Comparison of ENCODE assay signal across 15 mouse cellular contexts in genomic region chr7:92624488-92624887, GRCm38 (mm10). TPM values are rescaled to one million over a fixed set of nuclear protein-coding genes. Genes with fewer than 3 reads are reported as not detected.
DNase-seq lines count a peak whose midpoint lies in the region; ATAC-seq and TF ChIP-seq lines count a peak whose summit lies in the region.
"Had no signal": no experiment of that assay in that cellular context is flagged by ENCODE, and none has a peak within 500 bp of the region (broad histone marks: within the 10 kb centered on the region; RNA-seq: fewer than 3 reads in every experiment).

No protein-coding gene starts in this region.

- peak; percentile 54 for TF ChIP-seq CTCF in lung, postnatal 0 days (IDR thresholded peaks at IDR 0.05)

- TF ChIP-seq EP300 in lung, postnatal 0 days (IDR thresholded peaks at IDR 0.05) = no peak

- 50% methylated on average over 2 of the region's 2 CpGs for WGBS in embryonic facial prominence, embryonic 11.5 days
- WGBS in embryonic facial prominence, embryonic 10.5 days = 63% methylated on average over 2 of the region's 2 CpGs
- WGBS in lung, postnatal 0 days = 28% methylated on average over 2 of the region's 2 CpGs

- no peaks in the 10 kb centered on the region for H3K27me3 ChIP-seq in embryonic facial prominence, embryonic 11.5 days (ENCODE audit: control insufficient read depth, insufficient read depth, low read length)
- H3K27me3 ChIP-seq in embryonic facial prominence, embryonic 10.5 days (replicated peaks; ENCODE audit: low read depth, poor library complexity, severe bottlenecking) = no peaks in the 10 kb centered on the region
- H3K27me3 ChIP-seq in lung, postnatal 0 days (replicated peaks; ENCODE audit: insufficient read depth, low read length) = no peaks in the 10 kb centered on the region
- H3K27me3 ChIP-seq: liver, embryonic 13.5 days; neural tube, embryonic 12.5 days had no signal

- H3K9me3 ChIP-seq in embryonic facial prominence, embryonic 11.5 days (replicated peaks; ENCODE audit: control insufficient read depth, low read length) = no peaks in the 10 kb centered on the region
- no peaks in the 10 kb centered on the region for H3K9me3 ChIP-seq in embryonic facial prominence, embryonic 10.5 days
- no peaks in the 10 kb centered on the region for H3K9me3 ChIP-seq in lung, postnatal 0 days (ENCODE audit: low read length)
- H3K9me3 ChIP-seq: liver, embryonic 13.5 days; neural tube, embryonic 12.5 days had no signal

- H3K36me3 ChIP-seq in embryonic facial prominence, embryonic 11.5 days (replicated peaks; ENCODE audit: control insufficient read depth, insufficient read depth, low read depth, low read length) = no peaks in the 10 kb centered on the region
- no peaks in the 10 kb centered on the region for H3K36me3 ChIP-seq in embryonic facial prominence, embryonic 10.5 days (replicated peaks)
- no peaks in the 10 kb centered on the region for H3K36me3 ChIP-seq in lung, postnatal 0 days (ENCODE audit: insufficient read depth, low read length)
- H3K36me3 ChIP-seq: liver, embryonic 13.5 days; neural tube, embryonic 12.5 days had no signal

- H3K4me1 ChIP-seq in embryonic facial prominence, embryonic 11.5 days (ENCODE audit: control insufficient read depth, insufficient read depth, low read length) = no peaks in the 10 kb centered on the region
- no peaks in the 10 kb centered on the region for H3K4me1 ChIP-seq in embryonic facial prominence, embryonic 10.5 days
- no peaks in the 10 kb centered on the region for H3K4me1 ChIP-seq in lung, postnatal 0 days (ENCODE audit: insufficient read depth, low read depth, low read length)
- H3K4me1 ChIP-seq: liver, embryonic 13.5 days; neural tube, embryonic 12.5 days had no signal

- no peak for ATAC-seq in embryonic facial prominence, embryonic 11.5 days (replicated peaks; ENCODE audit: insufficient number of reproducible peaks, low FRiP score, low TSS enrichment, low read depth)
- no peak for ATAC-seq in lung, postnatal 0 days

- H3K9ac ChIP-seq in embryonic facial prominence, embryonic 11.5 days (replicated peaks; ENCODE audit: low read length) = no peak overlapping the region
- H3K9ac ChIP-seq in lung, postnatal 0 days (replicated peaks; ENCODE audit: low read depth) = no peak overlapping the region
- H3K9ac ChIP-seq: hindbrain, embryonic 14.5 days; liver, embryonic 13.5 days; neural tube, embryonic 12.5 days had no signal

- no peak overlapping the region for H3K4me3 ChIP-seq in embryonic facial prominence, embryonic 11.5 days (ENCODE audit: low read depth, low read length)
- no peak overlapping the region for H3K4me3 ChIP-seq in embryonic facial prominence, embryonic 10.5 days
- H3K4me3 ChIP-seq in lung, postnatal 0 days (ENCODE audit: low read depth, low read length) = no peak overlapping the region
- H3K4me3 ChIP-seq: liver, embryonic 13.5 days; neural tube, embryonic 12.5 days had no signal

- H3K27ac ChIP-seq in embryonic facial prominence, embryonic 11.5 days (replicated peaks; ENCODE audit: low read depth, low read length) = no peak overlapping the region
- H3K27ac ChIP-seq in embryonic facial prominence, embryonic 10.5 days (replicated peaks) = no peak overlapping the region
- no peak overlapping the region for H3K27ac ChIP-seq in lung, postnatal 0 days (ENCODE audit: low read length)
- H3K27ac ChIP-seq: hindbrain, embryonic 14.5 days; liver, embryonic 13.5 days; neural tube, embryonic 12.5 days had no signal

- H3K4me2 ChIP-seq in embryonic facial prominence, embryonic 11.5 days (ENCODE audit: low read depth, low read length) = no peak overlapping the region
- H3K4me2 ChIP-seq in lung, postnatal 0 days (replicated peaks; ENCODE audit: low read depth, low read length) = no peak overlapping the region
- H3K4me2 ChIP-seq: heart, embryonic 11.5 days; hindbrain, embryonic 14.5 days; liver, embryonic 13.5 days; neural tube, embryonic 12.5 days had no signal

- DNase-seq in embryonic facial prominence, embryonic 11.5 days (ENCODE audit: low spot score) = peak; percentile 22
- DNase-seq in embryonic facial prominence, embryonic 10.5 days (ENCODE audit: low spot score) = no peak
- no peak for DNase-seq in lung, postnatal 0 days (ENCODE audit: low spot score)
- DNase-seq in lung, postnatal 14 days = no peak
- peak; percentile 11 for DNase-seq in T-cell, adult 2 months (ENCODE audit: low spot score)
- DNase-seq in retina, postnatal 1 day = peak; percentile 23
- no peak for DNase-seq in neural tube, embryonic 10.5 days (ENCODE audit: extremely low spot score, low spot score)
- no peak for DNase-seq in yolk sac, embryonic 10.5 days (ENCODE audit: low spot score)
- DNase-seq: adrenal gland, postnatal 10 days; cerebellum, adult 11 months; kidney, postnatal 14 days; liver, embryonic 13.5 days had no signal

RNA-seq across cellular contexts. Expression of gene Ankrd42, which starts 12.5 kb away (rescaled TPM):
- polyA plus RNA-seq in embryonic facial prominence, embryonic 11.5 days (2014; fragmentation: Nextera tagmentation; extraction: Ambion mirVana) = 6.9 and 8.8 TPM in 2 replicates
- polyA plus RNA-seq in embryonic facial prominence, embryonic 10.5 days (2016; fragmentation: Nextera tagmentation; extraction: Ambion mirVana) = 10.0 and 11.4 TPM in 2 replicates
- polyA plus RNA-seq in lung, postnatal 0 days (2015; fragmentation: Nextera tagmentation; extraction: Ambion mirVana) = 6.5 and 8.6 TPM in 2 replicates

RNA-seq across cellular contexts. Expression of gene Pcf11, which starts 45.2 kb away (rescaled TPM):
- polyA plus RNA-seq in embryonic facial prominence, embryonic 11.5 days (2014; fragmentation: Nextera tagmentation; extraction: Ambion mirVana) = 24.0 and 24.1 TPM in 2 replicates
- 18.4 and 20.6 TPM in 2 replicates for polyA plus RNA-seq in embryonic facial prominence, embryonic 10.5 days (2016; fragmentation: Nextera tagmentation; extraction: Ambion mirVana)
- 17.4 and 20.0 TPM in 2 replicates for polyA plus RNA-seq in lung, postnatal 0 days (2015; fragmentation: Nextera tagmentation; extraction: Ambion mirVana)

Comparison
In these comparisons a context has a peak if more than half of its experiments do, and no peak if none do; other contexts are left out.
1. DNase-seq: peak in embryonic facial prominence, embryonic 11.5 days (single experiment), T-cell, adult 2 months (single experiment) and retina, postnatal 1 day (single experiment); none in embryonic facial prominence, embryonic 10.5 days (single experiment), lung, postnatal 0 days (single experiment), lung, postnatal 14 days (single experiment), neural tube, embryonic 10.5 days (single experiment) and yolk sac, embryonic 10.5 days (single experiment).